Mouse (Mus musculus): ENCODE measurements around the gene Hibadh.

DNA sequence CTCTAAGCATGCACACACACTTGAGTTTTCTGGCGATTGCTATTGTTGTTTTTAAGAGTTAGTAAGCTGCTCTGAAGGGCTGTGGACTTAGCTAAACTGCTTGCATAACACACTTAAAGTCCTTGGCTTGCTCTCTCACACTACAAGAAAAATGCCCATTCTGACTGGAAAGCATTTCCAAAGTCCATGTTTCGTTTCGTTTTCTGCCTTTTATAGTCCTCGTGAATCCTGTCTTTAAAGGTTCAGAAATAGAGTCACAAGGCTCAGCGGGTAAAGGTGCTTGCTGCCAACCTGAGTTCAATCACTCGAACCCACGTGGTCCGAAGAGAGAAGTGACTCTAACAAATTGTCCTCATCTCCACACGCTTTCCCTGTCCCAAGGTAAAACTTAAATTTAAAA is 39.4 kb upstream of the Hibadh start:
- TF ChIP-seq FLI1 (IDR thresholded peaks at IDR 0.05; ENCODE audit: low read length): no peak
- TF ChIP-seq GATA1 (IDR thresholded peaks at IDR 0.05; ENCODE audit: borderline replicate concordance, low read length): no peak
